Mouse (Mus musculus): Measurements from ENCODE around the gene Timp2. TPM values are rescaled to one million over a fixed set of nuclear protein-coding genes. Genes with fewer than 3 reads are reported as not detected.
A peak's percentile ranks its signal among the peaks of the same experiment; 100 is the strongest.
"Not testable (repeated sequence)": the region's sequence is repeated elsewhere in the genome, so short reads cannot be mapped to it uniquely, and the experiment has no call there.

Gene Timp2
- polyA plus RNA-seq, 1 experiment from 2014 or later, result 117 TPM

DNA sequence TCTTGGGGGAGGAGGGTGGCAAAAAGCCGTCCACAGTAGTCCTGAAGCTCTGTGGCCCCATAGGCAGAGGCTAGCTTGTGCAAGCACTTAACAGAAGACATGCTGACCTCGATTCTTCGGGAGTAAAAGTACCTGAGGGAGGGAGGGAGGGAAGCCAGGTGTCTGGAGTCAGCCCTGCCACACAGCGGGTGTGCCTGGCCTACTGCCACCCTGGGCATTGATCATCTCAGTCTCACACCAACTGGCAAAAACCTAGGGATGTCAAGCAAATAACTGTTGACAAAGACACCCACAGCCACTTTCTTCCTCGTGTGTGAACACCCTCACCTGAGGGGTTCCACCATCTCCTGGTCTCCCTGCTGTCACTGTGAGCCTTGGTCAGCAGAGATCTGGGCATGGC lies 38.5 kb upstream of the Timp2 start:
- no peaks in the 10 kb centered on the region for H3K27me3 ChIP-seq
- no peak overlapping the region for H3K27ac ChIP-seq
- H3K9me3 ChIP-seq, result no peaks in the 10 kb centered on the region
- WGBS, result 76% methylated on average over 5 of the region's 5 CpGs
- no peak overlapping the region for H3K4me2 ChIP-seq
- no peak overlapping the region for H3K4me3 ChIP-seq
- H3K4me1 ChIP-seq, result peaks cover 11% of the 10 kb centered on the region; the same call in 1 of the 2 replicates
- no peak overlapping the region for H3K9ac ChIP-seq
- no peak for ATAC-seq (ENCODE audit: insufficient number of reproducible peaks, insufficient read depth, low FRiP score, low TSS enrichment, low read depth)
- 0 out of 2 replicates have a peak, but pooled peaks cover 6% of the 10 kb centered on the region for H3K36me3 ChIP-seq

DNA sequence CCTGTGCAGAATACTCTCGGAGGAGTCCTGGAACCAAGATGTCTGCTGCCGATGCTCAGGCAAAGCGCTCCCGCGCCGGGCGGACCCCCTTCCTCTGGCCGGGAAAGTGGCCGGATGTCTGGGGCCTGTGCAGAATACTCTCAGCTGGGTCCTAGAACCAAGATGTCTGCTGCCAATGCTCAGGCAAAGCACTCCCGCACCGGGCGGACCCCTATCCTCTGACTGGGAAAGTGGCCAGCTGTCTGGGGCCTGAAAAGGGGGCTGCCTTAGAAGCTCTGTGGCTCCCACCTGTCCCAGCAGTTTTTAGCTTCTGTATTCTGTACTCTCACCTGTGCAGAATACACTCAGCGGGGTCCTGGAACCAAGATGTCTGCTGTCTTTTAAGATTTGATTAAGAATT lies 32.3 kb upstream of the Timp2 start:
- WGBS, result 92% methylated on average over 13 of the region's 13 CpGs
- ATAC-seq (ENCODE audit: insufficient number of reproducible peaks, insufficient read depth, low FRiP score, low TSS enrichment, low read depth), result not testable (repeated sequence)

DNA sequence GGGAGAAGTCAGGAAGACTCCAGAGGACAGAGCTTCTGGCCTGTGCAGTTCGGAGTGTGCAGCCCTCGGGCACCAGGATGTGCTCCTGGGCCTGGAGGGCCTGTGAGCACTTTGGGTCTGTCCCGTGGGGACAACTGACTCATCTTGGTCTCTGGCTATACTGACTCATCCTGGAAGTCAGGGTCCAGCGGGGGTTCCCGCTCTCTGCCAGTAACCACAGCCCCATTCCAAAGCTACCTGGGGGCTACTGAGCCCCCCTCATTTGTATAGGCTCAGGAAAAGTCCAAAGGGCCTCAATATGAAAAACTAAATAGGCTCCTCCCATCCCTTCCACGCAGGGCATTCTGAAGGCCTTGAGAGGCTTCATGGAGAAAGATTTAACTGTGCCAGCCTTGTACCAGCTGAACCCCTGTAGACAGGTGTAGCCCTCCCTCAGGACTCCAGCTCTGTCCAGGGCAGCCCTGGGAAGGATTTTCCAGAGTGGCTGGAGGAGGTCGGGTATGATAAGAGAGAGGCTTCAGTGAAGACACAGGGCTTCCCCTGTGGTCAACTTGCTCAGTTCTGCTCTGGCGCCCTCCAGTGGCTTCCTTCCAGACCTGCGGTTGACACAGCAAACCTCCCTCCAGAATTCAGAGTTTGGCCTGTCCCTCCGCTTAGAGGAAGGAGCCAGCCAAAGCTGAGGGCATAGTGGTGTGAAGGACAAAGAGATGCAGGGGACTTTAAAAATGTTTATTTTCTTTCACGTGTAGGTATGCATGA lies 23.9 kb upstream of the Timp2 start:
- Histone ChIP-seq H3K27me3 (no peaks in the 10 kb centered on the region), H3K4me1 (peaks cover 30% of the 10 kb centered on the region), H3K4me3 (no peak overlapping the region), H3K9me3 (no peaks in the 10 kb centered on the region), H3K36me3 (no peaks in the 10 kb centered on the region), H3K27ac (peak overlapping the region; percentile 64), H3K4me2 (no peak overlapping the region), H3K9ac (peak overlapping the region; percentile 21; the same call in 1 of the 2 replicates)
- 37% methylated on average over 11 of the region's 11 CpGs for WGBS
- ATAC-seq (ENCODE audit: insufficient number of reproducible peaks, insufficient read depth, low FRiP score, low TSS enrichment, low read depth), result peak; percentile 72; the same call in 1 of the 2 replicates

More for the DNA sequence above, 32.3 kb upstream of the Timp2 start:
- H3K9me3 ChIP-seq, H3K36me3 ChIP-seq, H3K4me3 ChIP-seq, H3K4me1 ChIP-seq, H3K27ac ChIP-seq, H3K9ac ChIP-seq, H3K4me2 ChIP-seq, H3K27me3 ChIP-seq: not testable (repeated sequence)

DNA sequence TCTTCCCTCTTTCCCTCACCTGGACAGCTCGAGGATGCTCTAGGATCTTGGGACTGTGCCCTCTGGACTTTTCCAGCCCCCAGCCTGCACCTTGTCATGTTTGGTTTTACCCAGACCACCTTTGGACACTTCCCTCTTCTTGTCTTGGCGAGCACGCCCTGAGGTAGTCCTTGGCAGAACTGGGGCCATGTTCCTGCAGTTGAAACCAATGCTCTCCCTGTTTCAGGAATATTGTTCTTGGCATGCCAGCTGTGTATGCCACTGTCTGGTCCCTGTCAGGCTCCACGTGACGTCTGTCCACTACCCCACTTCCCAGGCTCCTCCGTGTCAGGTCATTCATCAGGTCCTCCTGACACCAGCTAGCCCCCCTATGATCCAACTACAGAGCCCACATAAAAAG lies 23.1 kb upstream of the Timp2 start:
- H3K27me3 ChIP-seq, result no peaks in the 10 kb centered on the region
- H3K36me3 ChIP-seq, result no peaks in the 10 kb centered on the region
- H3K4me2 ChIP-seq, result no peak overlapping the region
- H3K4me1 ChIP-seq, result peaks cover 34% of the 10 kb centered on the region
- 88% methylated on average over 6 of the region's 6 CpGs for WGBS
- H3K4me3 ChIP-seq, result no peak overlapping the region
- H3K9ac ChIP-seq, result no peak overlapping the region
- ATAC-seq (ENCODE audit: insufficient number of reproducible peaks, insufficient read depth, low FRiP score, low TSS enrichment, low read depth), result no peak
- no peaks in the 10 kb centered on the region for H3K9me3 ChIP-seq
- H3K27ac ChIP-seq, result no peak overlapping the region

DNA sequence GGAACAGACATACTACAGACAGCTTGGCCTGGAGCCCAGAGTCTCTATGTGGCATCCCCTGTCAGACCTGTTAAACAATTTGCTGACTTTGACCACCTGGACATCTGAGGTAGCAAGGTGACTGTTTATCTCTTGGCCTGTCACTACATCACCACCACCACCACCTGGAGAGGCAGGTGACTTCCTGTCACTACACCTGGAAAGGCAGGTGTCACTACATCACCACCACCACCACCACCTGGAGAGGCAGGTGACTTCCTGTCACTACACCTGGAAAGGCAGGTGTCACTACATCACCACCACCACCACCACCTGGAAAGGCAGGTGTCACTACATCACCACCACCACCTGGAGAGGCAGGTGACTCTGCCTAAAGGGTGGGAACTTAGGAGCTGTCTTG lies 20.8 kb upstream of the Timp2 start:
- not testable (repeated sequence) for H3K4me2 ChIP-seq, H3K9ac ChIP-seq, H3K36me3 ChIP-seq

DNA sequence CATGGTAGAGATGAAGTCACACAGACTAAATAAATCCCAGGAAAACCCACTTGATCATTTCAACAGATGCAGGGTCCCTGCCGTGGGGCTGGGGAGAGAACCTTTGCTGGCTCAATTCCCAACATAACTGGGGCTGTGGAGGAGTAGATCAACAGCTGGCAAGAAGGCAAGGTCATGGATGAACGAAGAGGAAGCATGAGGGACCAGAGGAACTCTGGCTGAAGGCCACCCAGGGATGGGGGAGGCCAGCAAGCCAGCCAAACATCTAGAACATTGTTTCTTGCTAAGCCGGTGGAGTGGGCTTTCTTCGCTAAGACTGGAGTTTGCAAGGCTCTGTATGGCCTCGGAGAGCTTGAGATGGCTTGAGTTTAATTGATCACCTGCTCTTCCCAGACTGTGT lies 20.3 kb upstream of the Timp2 start:
- Histone ChIP-seq H3K4me2 (no peak overlapping the region), H3K9ac (no peak overlapping the region), H3K4me1 (peaks cover 48% of the 10 kb centered on the region), H3K36me3 (no peaks in the 10 kb centered on the region), H3K9me3 (no peaks in the 10 kb centered on the region), H3K27me3 (no peaks in the 10 kb centered on the region), H3K27ac (no peak overlapping the region; the same call in 1 of the 2 replicates), H3K4me3 (no peak overlapping the region)
- no peak for ATAC-seq (ENCODE audit: insufficient number of reproducible peaks, insufficient read depth, low FRiP score, low TSS enrichment, low read depth)
- WGBS, result 70% methylated on average over 5 of the region's 5 CpGs

More for the DNA sequence above, 20.8 kb upstream of the Timp2 start:
- not testable (repeated sequence) for H3K9me3 ChIP-seq; H3K4me3 ChIP-seq; H3K27ac ChIP-seq; H3K27me3 ChIP-seq; ATAC-seq (ENCODE audit: insufficient number of reproducible peaks, insufficient read depth, low FRiP score, low TSS enrichment, low read depth)
- H3K4me1 ChIP-seq, result peaks cover 48% of the 10 kb centered on the region

DNA sequence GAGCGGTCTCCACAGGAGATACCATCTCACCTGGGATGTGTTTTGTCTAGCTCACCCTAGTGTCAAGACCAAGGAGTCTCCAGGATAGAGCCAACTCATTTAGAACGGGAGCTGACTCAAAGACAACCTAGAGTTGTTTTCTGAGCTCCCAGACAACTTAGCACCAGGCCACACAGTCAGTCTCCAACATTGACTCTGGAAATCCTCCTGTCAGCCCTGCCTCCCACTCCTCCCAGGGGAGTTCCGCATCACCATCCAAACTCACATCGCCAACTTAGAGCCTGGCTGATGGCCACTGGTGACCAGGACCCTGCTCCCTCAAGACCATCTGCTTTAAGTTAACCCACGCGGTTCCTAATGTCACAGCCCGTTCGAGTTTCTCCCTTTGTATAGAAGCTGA lies 19.9 kb upstream of the Timp2 start:
- no peaks in the 10 kb centered on the region for H3K27me3 ChIP-seq
- no peak overlapping the region for H3K27ac ChIP-seq
- no peak overlapping the region for H3K9ac ChIP-seq
- no peak overlapping the region for H3K4me2 ChIP-seq
- no peaks in the 10 kb centered on the region for H3K36me3 ChIP-seq
- peaks cover 48% of the 10 kb centered on the region for H3K4me1 ChIP-seq
- ATAC-seq (ENCODE audit: insufficient number of reproducible peaks, insufficient read depth, low FRiP score, low TSS enrichment, low read depth), result no peak
- no peaks in the 10 kb centered on the region for H3K9me3 ChIP-seq
- H3K4me3 ChIP-seq, result no peak overlapping the region
- 59% methylated on average over 8 of the region's 8 CpGs for WGBS

DNA sequence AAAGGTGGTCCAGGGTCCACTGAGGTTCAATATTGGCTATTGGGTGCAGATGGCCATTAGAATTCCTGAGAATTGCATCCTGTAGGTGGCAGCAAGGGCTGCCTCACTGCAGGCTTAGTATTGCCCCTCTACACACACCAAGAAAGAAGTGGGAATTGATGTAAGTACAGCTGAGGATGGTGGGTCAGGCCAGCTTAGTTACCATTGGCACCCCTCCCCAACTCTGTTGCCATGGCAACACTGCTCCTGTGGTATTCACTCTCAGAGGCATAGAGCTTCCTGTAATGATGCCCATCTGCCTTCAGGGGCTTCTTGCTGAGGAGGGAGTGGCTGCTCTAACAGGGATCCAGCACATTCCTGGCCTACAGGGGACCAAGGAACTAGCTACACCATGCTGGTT lies 19.5 kb upstream of the Timp2 start:
- H3K27me3 ChIP-seq, result no peaks in the 10 kb centered on the region
- H3K9ac ChIP-seq, result no peak overlapping the region
- H3K4me2 ChIP-seq, result no peak overlapping the region
- H3K4me3 ChIP-seq, result no peak overlapping the region
- no peaks in the 10 kb centered on the region for H3K36me3 ChIP-seq
- no peaks in the 10 kb centered on the region for H3K9me3 ChIP-seq
- no peak overlapping the region for H3K27ac ChIP-seq
- ATAC-seq (ENCODE audit: insufficient number of reproducible peaks, insufficient read depth, low FRiP score, low TSS enrichment, low read depth), result no peak
- peaks cover 45% of the 10 kb centered on the region for H3K4me1 ChIP-seq

DNA sequence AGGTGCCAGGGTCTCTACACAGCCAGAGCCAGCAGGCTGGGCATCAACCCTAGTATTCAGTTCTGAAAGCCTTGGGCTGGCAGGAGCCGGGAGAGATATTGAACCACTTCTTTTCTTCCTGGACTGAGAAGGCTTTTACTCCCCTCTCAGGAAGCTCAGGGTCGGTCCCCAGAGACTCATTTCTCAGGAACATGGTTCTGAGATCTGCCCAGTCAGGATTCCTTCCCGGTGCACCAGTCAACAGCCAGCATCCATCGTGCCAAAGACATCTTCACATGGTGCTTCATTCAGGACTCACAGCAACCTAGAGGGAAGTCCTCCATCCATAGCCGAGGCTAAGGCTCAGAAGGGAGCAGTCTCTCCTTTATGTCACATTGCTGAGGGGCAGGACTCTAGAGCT lies 19.0 kb upstream of the Timp2 start:
- Histone ChIP-seq H3K4me1 (peaks cover 40% of the 10 kb centered on the region), H3K4me3 (no peak overlapping the region), H3K4me2 (no peak overlapping the region), H3K9me3 (no peaks in the 10 kb centered on the region), H3K27ac (no peak overlapping the region), H3K36me3 (no peaks in the 10 kb centered on the region), H3K27me3 (no peaks in the 10 kb centered on the region), H3K9ac (no peak overlapping the region)
- ATAC-seq (ENCODE audit: insufficient number of reproducible peaks, insufficient read depth, low FRiP score, low TSS enrichment, low read depth), result no peak
- WGBS, result 80% methylated on average over 5 of the region's 5 CpGs

DNA sequence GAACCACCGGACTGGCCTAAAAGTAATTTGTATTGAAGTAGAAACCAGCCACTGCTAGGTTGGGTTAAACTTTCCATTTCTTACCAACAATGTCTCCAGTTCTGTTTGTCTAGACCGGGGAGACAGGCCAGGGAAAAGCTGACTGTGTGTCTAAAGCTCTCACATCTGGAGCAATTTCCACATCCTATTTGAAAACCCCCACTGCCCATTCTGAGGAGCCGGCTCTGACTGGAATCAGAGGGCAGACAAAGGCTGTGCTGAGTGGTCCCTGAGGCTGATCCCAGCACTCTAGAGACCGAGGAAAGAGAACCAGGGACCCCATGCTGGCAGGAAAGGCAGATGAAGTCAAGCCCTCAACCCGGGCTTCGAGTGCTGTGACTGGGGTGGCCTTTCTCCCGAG lies 17.1 kb upstream of the Timp2 start:
- WGBS, result 28% methylated on average over 7 of the region's 7 CpGs
- Histone ChIP-seq H3K4me3 (no peak overlapping the region), H3K36me3 (no peaks in the 10 kb centered on the region), H3K9ac (peak overlapping the region; percentile 27; the same call in 1 of the 2 replicates), H3K4me2 (no peak overlapping the region), H3K27me3 (no peaks in the 10 kb centered on the region), H3K27ac (peak overlapping the region; percentile 76; the same call in 1 of the 2 replicates), H3K9me3 (no peaks in the 10 kb centered on the region), H3K4me1 (peaks cover 34% of the 10 kb centered on the region)
- no peak for ATAC-seq (ENCODE audit: insufficient number of reproducible peaks, insufficient read depth, low FRiP score, low TSS enrichment, low read depth)

DNA sequence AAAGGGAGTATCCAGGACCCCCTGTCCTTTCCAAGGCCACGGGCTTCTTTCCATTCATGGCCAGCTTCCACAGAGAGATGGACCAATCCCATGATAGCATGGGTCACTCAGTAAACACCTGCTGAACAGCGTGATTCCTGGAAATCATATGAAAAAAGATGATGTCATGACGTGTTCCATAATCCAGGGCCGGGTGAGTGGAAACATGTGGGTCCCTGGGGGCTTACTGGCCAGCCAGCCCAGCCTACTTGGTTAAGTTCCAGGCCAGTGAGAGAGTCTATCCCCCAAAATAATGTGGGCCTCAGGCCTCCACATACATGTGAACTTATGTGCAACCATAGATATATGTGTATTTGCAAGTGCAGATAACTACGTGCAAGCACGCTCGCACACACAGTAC lies 16.3 kb upstream of the Timp2 start:
- no peak overlapping the region for H3K9ac ChIP-seq
- ATAC-seq (ENCODE audit: insufficient number of reproducible peaks, insufficient read depth, low FRiP score, low TSS enrichment, low read depth), result no peak
- 65% methylated on average over 7 of the region's 7 CpGs for WGBS
- H3K4me3 ChIP-seq, result no peak overlapping the region
- no peaks in the 10 kb centered on the region for H3K27me3 ChIP-seq
- H3K36me3 ChIP-seq, result no peaks in the 10 kb centered on the region
- no peak overlapping the region for H3K27ac ChIP-seq
- peaks cover 38% of the 10 kb centered on the region for H3K4me1 ChIP-seq
- H3K4me2 ChIP-seq, result no peak overlapping the region
- no peaks in the 10 kb centered on the region for H3K9me3 ChIP-seq

DNA sequence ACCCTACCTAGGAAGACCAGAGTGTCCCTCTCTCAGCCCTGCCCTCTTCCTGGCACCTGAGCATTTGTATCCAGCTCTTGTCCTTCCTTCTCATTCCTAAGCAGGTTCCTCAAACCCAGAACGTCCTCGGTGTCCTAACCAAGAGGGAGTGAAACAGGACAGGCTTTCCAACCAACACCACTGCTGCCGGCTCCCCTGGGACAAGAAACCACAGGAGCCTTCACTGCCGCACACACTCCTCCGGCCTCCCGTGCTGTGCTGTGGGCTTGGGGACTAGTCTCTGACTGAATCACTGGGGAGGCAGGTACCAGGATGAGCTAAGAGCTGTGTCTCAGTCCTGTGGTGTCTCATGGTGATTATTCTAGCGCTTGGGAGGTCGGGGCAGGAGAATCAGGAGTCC lies 14.1 kb upstream of the Timp2 start:
- Histone ChIP-seq H3K4me1 (peaks cover 44% of the 10 kb centered on the region), H3K36me3 (no peaks in the 10 kb centered on the region), H3K9me3 (no peaks in the 10 kb centered on the region), H3K27me3 (no peaks in the 10 kb centered on the region), H3K27ac (no peak overlapping the region), H3K9ac (no peak overlapping the region), H3K4me3 (no peak overlapping the region), H3K4me2 (no peak overlapping the region)
- 79% methylated on average over 8 of the region's 8 CpGs for WGBS
- ATAC-seq (ENCODE audit: insufficient number of reproducible peaks, insufficient read depth, low FRiP score, low TSS enrichment, low read depth), result no peak

Measured in embryonic facial prominence, embryonic 13.5 days (tissue).